9 mouse cellular contexts compared by ENCODE assay signal in the genomic region with DNA sequence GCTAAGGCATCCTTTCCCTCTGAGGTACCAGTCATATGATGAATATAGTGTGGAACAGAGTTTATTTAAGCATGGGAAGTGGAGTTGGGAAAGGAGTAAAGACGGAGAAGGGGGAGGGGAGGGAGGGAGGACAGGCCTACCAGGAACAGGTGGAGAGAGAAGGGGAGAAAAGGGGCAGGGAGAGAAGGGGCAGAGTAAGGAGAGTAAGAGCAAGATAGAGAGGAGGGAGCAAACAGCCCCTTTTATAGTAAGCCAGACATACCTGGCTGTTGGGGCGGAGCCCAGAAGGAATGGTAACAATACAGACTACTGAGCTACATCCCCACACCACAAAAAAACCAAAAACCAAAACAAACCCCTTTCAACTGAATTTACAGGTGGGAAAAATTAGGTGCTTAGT. TPM values are rescaled to one million over a fixed set of nuclear protein-coding genes. Genes with fewer than 3 reads are reported as not detected.
DNase-seq lines count a peak whose midpoint lies in the region; ATAC-seq and TF ChIP-seq lines count a peak whose summit lies in the region.
"Had no signal": no experiment of that assay in that cellular context is flagged by ENCODE, and none has a peak within 500 bp of the region (broad histone marks: within the 10 kb centered on the region; RNA-seq: fewer than 3 reads in every experiment).

No protein-coding gene starts in this region.

- H3K36me3 ChIP-seq in thymus, adult 2 months (ENCODE audit: control insufficient read depth, insufficient read depth, low read length) = peaks cover 19% of the 10 kb centered on the region
- peaks cover 31% of the 10 kb centered on the region for H3K36me3 ChIP-seq in liver, embryonic 14.5 days (replicated peaks; ENCODE audit: control insufficient read depth, insufficient read depth, low read depth)

- peak overlapping the region; percentile 52 for H3K4me2 ChIP-seq in liver, embryonic 14.5 days (ENCODE audit: low read depth)

- H3K4me1 ChIP-seq in thymus, adult 2 months (replicated peaks; ENCODE audit: control insufficient read depth, insufficient read depth, low read length) = peaks cover 7% of the 10 kb centered on the region
- peaks cover 10 to 17% of the 10 kb centered on the region in 2 experiments for H3K4me1 ChIP-seq in liver, embryonic 14.5 days (replicated peaks; ENCODE audit: control insufficient read depth in 2 of 2, insufficient read depth in 2 of 2, low read length in 1 of 2)

- H3K27ac ChIP-seq in thymus, adult 2 months (ENCODE audit: control insufficient read depth, insufficient read depth, low read length) = 0 out of 2 replicates have a peak overlapping the region, but pooled peaks have one; percentile 31
- no peak overlapping the region for H3K27ac ChIP-seq in liver, embryonic 14.5 days

- no peak for TF ChIP-seq EP300 in liver, embryonic 14.5 days (IDR thresholded peaks at IDR 0.05; ENCODE audit: low read depth)

- 82% methylated on average over 2 of the region's 2 CpGs for WGBS in thymus, adult 2 months
- 41% methylated on average over 2 of the region's 2 CpGs for WGBS in liver, embryonic 14.5 days (ENCODE audit: insufficient replicate concordance)

- intact Hi-C loops in left cerebral cortex, postnatal 14 days (cut with DNase I) = no loop called here

- no peaks in the 10 kb centered on the region for H3K27me3 ChIP-seq in thymus, adult 2 months (ENCODE audit: control insufficient read depth, insufficient read depth, low read length)
- H3K27me3 ChIP-seq in liver, embryonic 14.5 days (ENCODE audit: control insufficient read depth, insufficient read depth, low read length) = no peaks in the 10 kb centered on the region

- TF ChIP-seq CTCF in thymus, adult 2 months (IDR thresholded peaks at IDR 0.05; ENCODE audit: borderline replicate concordance, control insufficient read depth, extremely low read depth, insufficient read depth, low read length, poor library complexity) = no peak
- TF ChIP-seq CTCF in liver, embryonic 14.5 days (IDR thresholded peaks at IDR 0.05; ENCODE audit: low read depth) = no peak

- no peak for ATAC-seq in liver, embryonic 14.5 days (ENCODE audit: insufficient read depth)

- H3K9ac ChIP-seq in liver, embryonic 14.5 days (replicated peaks) = peak overlapping the region; percentile 27; the same call in 1 of the 2 replicates

- DNase-seq in embryo, embryonic 9.5 days (ENCODE audit: extremely low spot score) = peak; percentile 19
- DNase-seq in embryo, embryonic 11 days = no peak
- DNase-seq in thymus, adult 2 months = no peak
- no peak for DNase-seq in thymus, adult 18-20 months
- DNase-seq in liver, embryonic 14.5 days (ENCODE audit: low read depth in 3 of 3, low spot score in 3 of 3) = no peak
- DNase-seq in left cerebral cortex, adult 9 months (ENCODE audit: low spot score in 2 of 2) = no peak
- DNase-seq in urinary bladder, adult 18-20 months (ENCODE audit: low spot score in 2 of 2) = no peak
- DNase-seq in left cerebral cortex, postnatal 14 days (ENCODE audit: low spot score in 2 of 2) = no peak
- DNase-seq: kidney, postnatal 10 days had no signal

- H3K9me3 ChIP-seq in liver, embryonic 14.5 days (ENCODE audit: control insufficient read depth, low read length) = no peaks in the 10 kb centered on the region

- no peak overlapping the region for H3K4me3 ChIP-seq in thymus, adult 2 months (ENCODE audit: control insufficient read depth, insufficient read depth, low read length)
- H3K4me3 ChIP-seq in liver, embryonic 14.5 days (ENCODE audit: insufficient read depth in 1 of 2, low read depth in 2 of 2, low read length in 2 of 2) = no peak overlapping the region

- no peak for TF ChIP-seq POLR2A in thymus, adult 2 months (IDR thresholded peaks at IDR 0.05; ENCODE audit: control insufficient read depth, extremely low read depth, insufficient read depth, low read length, poor library complexity)

RNA-seq across cellular contexts. Expression of gene Cbx5, which starts 23.6 kb away (rescaled TPM):
- 34.2 and 37.0 TPM in 2 replicates for polyA plus RNA-seq in thymus, adult 2 months (2012; rRNA removed)
- polyA plus RNA-seq in liver, embryonic 14.5 days (2012; rRNA removed) = 27.8 and 32.4 TPM in 2 replicates
- polyA plus RNA-seq in liver, embryonic 14.5 days (2014; fragmentation: Nextera tagmentation; extraction: Ambion mirVana) = 54.4 and 57.1 TPM in 2 replicates
- total RNA-seq in left cerebral cortex, postnatal 14 days (2021) = 100 to 1,000 TPM; 152 to 162 TPM

RNA-seq across cellular contexts. Expression of gene Hnrnpa1, which starts 24.2 kb away (rescaled TPM):
- polyA plus RNA-seq in thymus, adult 2 months (2012; rRNA removed) = 155 and 178 TPM in 2 replicates
- 329 and 510 TPM in 2 replicates for polyA plus RNA-seq in liver, embryonic 14.5 days (2012; rRNA removed)
- polyA plus RNA-seq in liver, embryonic 14.5 days (2014; fragmentation: Nextera tagmentation; extraction: Ambion mirVana) = 240 and 270 TPM in 2 replicates
- total RNA-seq in left cerebral cortex, postnatal 14 days (2021) = 100 to 1,000 TPM; 236 to 247 TPM

RNA-seq across cellular contexts. Expression of gene Nfe2, which starts 42.2 kb away (rescaled TPM):
- 4.9 and 7.3 TPM in 2 replicates for polyA plus RNA-seq in thymus, adult 2 months (2012; rRNA removed)
- 178 and 222 TPM in 2 replicates for polyA plus RNA-seq in liver, embryonic 14.5 days (2012; rRNA removed)
- 175 and 184 TPM in 2 replicates for polyA plus RNA-seq in liver, embryonic 14.5 days (2014; fragmentation: Nextera tagmentation; extraction: Ambion mirVana)
- total RNA-seq in left cerebral cortex, postnatal 14 days (2021) = not detected

RNA-seq across cellular contexts. Expression of gene Smug1, which starts 49.2 kb away (rescaled TPM):
- 24.2 and 25.1 TPM in 2 replicates for polyA plus RNA-seq in thymus, adult 2 months (2012; rRNA removed)
- 3.6 and 4.4 TPM in 2 replicates for polyA plus RNA-seq in liver, embryonic 14.5 days (2012; rRNA removed)
- 3.8 and 4.7 TPM in 2 replicates for polyA plus RNA-seq in liver, embryonic 14.5 days (2014; fragmentation: Nextera tagmentation; extraction: Ambion mirVana)
- total RNA-seq in left cerebral cortex, postnatal 14 days (2021) = 10 to 100 TPM; 16.2 to 17.4 TPM

RNA-seq across cellular contexts. Expression of gene Copz1, which starts 56.5 kb away (rescaled TPM):
- 106 and 124 TPM in 2 replicates for polyA plus RNA-seq in thymus, adult 2 months (2012; rRNA removed)
- 118 and 133 TPM in 2 replicates for polyA plus RNA-seq in liver, embryonic 14.5 days (2012; rRNA removed)
- polyA plus RNA-seq in liver, embryonic 14.5 days (2014; fragmentation: Nextera tagmentation; extraction: Ambion mirVana) = 205 and 219 TPM in 2 replicates
- total RNA-seq in left cerebral cortex, postnatal 14 days (2021) = 100 to 1,000 TPM; 107 to 114 TPM

Comparison
In these comparisons a context has a peak if more than half of its experiments do, and no peak if none do; other contexts are left out.
1. RNA of gene Nfe2, which starts 42.2 kb away (polyA plus RNA-seq): 175 to 222 TPM in liver, embryonic 14.5 days; 4.9 to 7.3 TPM in thymus, adult 2 months; every median in the first group is over 10 times any median in the second.